Mouse (Mus musculus) midbrain, embryonic 13.5 days (tissue): ENCODE measurements around the gene Heatr9. TPM values are rescaled to one million over a fixed set of nuclear protein-coding genes. Genes with fewer than 3 reads are reported as not detected.

Experiments used
- ATAC-seq: fragments of 200-750 bp; cut with Nextera tagmentation; 2 replicates; pipeline ENCODE4 v1.8.0; 2017; ENCODE audit warnings: mild to moderate bottlenecking, moderate TSS enrichment, moderate library complexity
- H3K27ac ChIP-seq: fragments of 300-500 bp; sonication (generic); 2 replicates; pipeline ENCODE4 v1.5.1; 2015; ENCODE audit warnings: inconsistent platforms, mild to moderate bottlenecking, moderate library complexity
- H3K27me3 ChIP-seq: fragments of 300-500 bp; sonication (generic); 2 replicates; pipeline ENCODE4 v1.6.1; 2015; ENCODE audit warnings: mild to moderate bottlenecking, inconsistent platforms
- H3K36me3 ChIP-seq: fragments of 300-500 bp; sonication (generic); 2 replicates; pipeline ENCODE4 v1.6.1; 2015; ENCODE audit warnings: mild to moderate bottlenecking, inconsistent platforms
- H3K4me1 ChIP-seq: fragments of 300-500 bp; sonication (generic); replicated peaks from 2 replicates; pipeline ENCODE4 v1.6.1; 2015; ENCODE audit warnings: inconsistent platforms
- H3K4me2 ChIP-seq: fragments of 300-500 bp; sonication (generic); replicated peaks from 2 replicates; pipeline ENCODE4 v1.6.1; 2015; ENCODE audit warnings: moderate library complexity, mild to moderate bottlenecking, inconsistent platforms
- H3K4me3 ChIP-seq: fragments of 300-500 bp; sonication (generic); replicated peaks from 2 replicates; pipeline ENCODE4 v1.5.1; 2015; ENCODE audit warnings: mild to moderate bottlenecking, inconsistent platforms
- H3K9ac ChIP-seq: fragments of 300-500 bp; sonication (generic); replicated peaks from 2 replicates; pipeline ENCODE4 v1.6.1; 2015; ENCODE audit warnings: mild to moderate bottlenecking, inconsistent platforms
- H3K9me3 ChIP-seq: fragments of 300-500 bp; sonication (generic); 2 replicates; pipeline ENCODE4 v1.6.1; 2016; ENCODE audit warnings: mild to moderate bottlenecking, inconsistent platforms
- WGBS: fragments of 180-500 bp; shearing (Covaris S2); methylation state at CpG from one replicate; pipeline ENCODE4 v1.1.7; 2015; 5-methylcytosine and 5-hydroxymethylcytosine counted together
- polyA plus RNA-seq: library from polyadenylated mRNA; unstranded; fragments of >200 nt; fragmentation: Nextera tagmentation; extraction: Ambion mirVana; gene quantifications from 2 replicates; pipeline ENCODE4 v1.2.1, GENCODE M21; 2015

The Heatr9 gene
- polyA plus RNA-seq, 1 experiment from 2014 or later: not detected

DNA sequence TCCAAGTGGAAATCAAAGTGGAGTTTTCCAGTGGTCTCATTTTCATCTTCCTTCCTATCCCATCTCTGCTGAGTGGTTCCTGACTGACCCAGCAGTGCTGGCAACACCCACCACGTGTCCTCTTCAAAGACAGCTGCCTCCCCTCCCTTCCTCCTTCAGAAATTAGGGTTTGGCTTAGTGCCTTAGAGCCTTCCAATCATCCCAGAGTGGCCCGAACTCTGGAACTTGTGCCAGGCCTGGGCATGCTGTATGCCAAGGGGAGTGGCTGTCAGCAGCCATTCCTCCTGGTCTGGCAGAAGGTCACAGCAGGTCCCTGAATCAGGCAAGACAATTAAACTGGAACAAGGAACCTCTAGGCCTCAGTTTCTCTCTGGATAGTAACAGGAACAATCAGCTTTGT lies 56.0 kb downstream of the Heatr9 start:
- peaks cover 22% of the 10 kb centered on the region for H3K4me1 ChIP-seq
- 19% methylated on average over 2 of the region's 2 CpGs for WGBS
- no peaks in the 10 kb centered on the region for H3K9me3 ChIP-seq
- no peak overlapping the region for H3K4me3 ChIP-seq
- no peaks in the 10 kb centered on the region for H3K36me3 ChIP-seq
- no peak overlapping the region for H3K9ac ChIP-seq
- no peak overlapping the region for H3K4me2 ChIP-seq
- no peak for ATAC-seq
- no peak overlapping the region for H3K27ac ChIP-seq
- H3K27me3 ChIP-seq: peaks cover 76% of the 10 kb centered on the region

DNA sequence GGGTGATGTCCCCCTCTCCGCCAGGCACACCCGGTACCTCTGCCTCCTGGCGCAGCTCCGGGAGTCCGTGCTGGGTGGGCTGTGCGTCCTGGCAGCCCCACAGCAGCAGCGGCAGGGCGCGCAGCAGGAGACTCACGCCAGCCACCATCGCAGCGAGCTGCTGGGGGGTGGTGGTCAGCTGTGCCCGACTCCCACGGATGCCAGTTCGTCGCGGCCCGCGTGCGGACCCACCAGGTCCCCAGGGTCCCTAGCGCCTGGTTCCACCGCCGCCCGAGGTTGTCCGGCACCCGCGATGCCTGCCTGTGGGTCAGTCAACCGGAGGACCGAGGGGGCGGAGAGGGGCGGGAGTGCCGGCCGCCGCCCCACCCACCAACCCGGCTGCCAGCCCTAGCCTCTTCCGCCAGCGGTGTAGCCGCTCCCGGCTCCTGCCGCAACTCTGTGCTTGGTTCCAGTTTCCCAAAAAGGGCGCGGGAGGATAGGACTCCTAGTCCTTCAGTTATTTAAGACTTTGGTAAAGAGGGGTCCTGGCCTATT lies 59.2 kb downstream of the Heatr9 start, which contains the start of gene Mmp28:
TSS of gene Mmp28 (minus strand) at position 361 of the 534 bp plus-strand sequence.
- H3K9ac ChIP-seq: peak within 1 kb of the TSS; percentile 76
- no peak within 1 kb of the TSS for H3K27ac ChIP-seq
- peak within 1 kb of the TSS; percentile 60 for H3K4me3 ChIP-seq
- no peaks in the 10 kb centered on the region for H3K36me3 ChIP-seq
- H3K4me2 ChIP-seq: peak within 1 kb of the TSS; percentile 84
- ATAC-seq: peak; percentile 63; the same call in 1 of the 2 replicates
- no peaks in the 10 kb centered on the region for H3K9me3 ChIP-seq
- H3K27me3 ChIP-seq: peaks cover 73% of the 10 kb centered on the region
- WGBS: under 1% methylated on average over 36 of the region's 42 CpGs
- peaks cover 27% of the 10 kb centered on the region for H3K4me1 ChIP-seq

Other genes starting within 250 kb of the Heatr9 start
- 0.12 and 0.15 TPM in 2 replicates for gene Slfn14, start 235.4 kb downstream of the Heatr9 start, polyA plus RNA-seq
- gene Ap2b1, start 223.2 kb downstream of the Heatr9 start, polyA plus RNA-seq: 109 and 116 TPM in 2 replicates
- gene Pex12, start 219.6 kb downstream of the Heatr9 start, polyA plus RNA-seq: 21.0 and 21.1 TPM in 2 replicates
- 12.0 and 21.1 TPM in 2 replicates for gene Rasl10b, start 113.0 kb downstream of the Heatr9 start, polyA plus RNA-seq
- 0.17 and 0.23 TPM in 2 replicates for gene Gas2l2, start 92.7 kb downstream of the Heatr9 start, polyA plus RNA-seq
- gene 1700020L24Rik, start 84.5 kb downstream of the Heatr9 start, polyA plus RNA-seq: not detected in 2 replicates
- 2.5 and 3.6 TPM in 2 replicates for gene Mmp28, start 59.1 kb downstream of the Heatr9 start, polyA plus RNA-seq
- 17.6 and 19.9 TPM in 2 replicates for gene Taf15, start 49.1 kb downstream of the Heatr9 start, polyA plus RNA-seq
- not detected in 2 replicates for gene Ccl5, start 8.3 kb upstream of the Heatr9 start, polyA plus RNA-seq
- 1.2 TPM in 2 replicates for gene Ccl9, start 56.5 kb upstream of the Heatr9 start, polyA plus RNA-seq
- gene Ccl6, start 70.9 kb upstream of the Heatr9 start, polyA plus RNA-seq: 0.67 and 1.0 TPM in 2 replicates
- not detected in 2 replicates for gene Rpl9-ps1, start 123.4 kb upstream of the Heatr9 start, polyA plus RNA-seq
- gene Ccl3, start 127.2 kb upstream of the Heatr9 start, polyA plus RNA-seq: 0.64 and 0.65 TPM in 2 replicates
- 0.32 TPM in 1 of 2 replicates, not detected in the other for gene Ccl4, start 140.4 kb upstream of the Heatr9 start, polyA plus RNA-seq
- gene Wfdc17, start 181.8 kb upstream of the Heatr9 start, polyA plus RNA-seq: 0.44 TPM in 1 of 2 replicates, not detected in the other
- gene Wfdc18, start 186.8 kb upstream of the Heatr9 start, polyA plus RNA-seq: not detected in 2 replicates
- gene Wfdc21, start 224.8 kb upstream of the Heatr9 start, polyA plus RNA-seq: 0.43 TPM in 1 of 2 replicates, not detected in the other
- gene Heatr6, start 231.5 kb upstream of the Heatr9 start, polyA plus RNA-seq: 41.7 and 44.5 TPM in 2 replicates